Mouse (Mus musculus) gastrocnemius, adult 8-10 months (tissue): ENCODE results near the gene Ptgr2. TPM values are rescaled to one million over a fixed set of nuclear protein-coding genes. Genes with fewer than 3 reads are reported as not detected.
"Not testable (repeated sequence)": the region's sequence is repeated elsewhere in the genome, so short reads cannot be mapped to it uniquely, and the experiment has no call there.

Experiments
- DNase-seq, 2 experiments: peaks; one replicate each; pipeline ENCODE4 v3.0.0; 2022; ENCODE audit warnings: low spot score in 2 of 2
- total RNA-seq, 4 experiments: library from RNA; stranded (reverse); gene quantifications; 2 replicates each; pipeline ENCODE4 v1.2.4; 2022

Ptgr2 gene
- total RNA-seq, 4 experiments from 2014 or later = 63.8 to 69.8 (median 65.0) TPM

DNA sequence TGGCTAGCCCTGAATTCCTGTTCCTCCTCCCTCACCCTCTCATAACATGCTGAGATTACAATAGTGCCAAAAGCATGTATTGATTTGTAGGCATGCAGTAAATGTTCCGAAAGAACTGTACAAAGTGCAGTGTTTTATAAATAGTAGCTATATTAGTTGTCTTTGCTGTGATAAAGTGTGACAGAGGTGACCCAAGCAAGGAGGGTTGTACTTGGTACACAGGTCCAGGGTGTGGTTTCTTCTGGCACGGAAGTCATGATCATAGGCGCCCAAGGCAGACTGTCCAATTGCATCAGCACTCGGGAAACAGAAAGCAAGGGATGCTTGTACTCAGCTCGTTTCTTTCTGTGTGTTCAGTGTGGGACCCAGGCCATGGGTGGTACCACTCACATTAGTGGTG is 19.1 kb downstream of the Ptgr2 start:
- DNase-seq = no peak

GRCm38 (mm10) chr12:84304554-84304953 is 19.5 kb downstream of the Ptgr2 start:
- no peak for DNase-seq

DNA sequence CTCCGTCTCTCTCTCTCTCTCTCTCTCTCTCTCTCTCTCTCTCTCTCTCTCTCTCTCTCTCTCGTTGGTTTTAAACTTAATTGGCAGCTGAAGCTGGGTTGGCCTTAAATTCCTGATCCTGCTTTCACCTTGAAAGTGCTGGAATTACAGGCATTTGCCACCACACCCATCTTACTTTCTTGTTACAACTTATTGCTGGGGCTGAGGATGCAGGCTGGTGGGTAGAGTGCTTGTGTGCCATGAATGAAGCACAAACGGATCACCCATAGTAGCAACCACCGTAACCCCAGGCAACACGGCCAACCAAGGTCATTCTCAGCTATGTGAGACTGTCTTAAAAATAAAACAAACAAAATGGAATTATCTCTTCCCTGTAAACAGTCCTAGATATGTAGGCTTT is 26.3 kb downstream of the Ptgr2 start:
- no peak for DNase-seq

DNA sequence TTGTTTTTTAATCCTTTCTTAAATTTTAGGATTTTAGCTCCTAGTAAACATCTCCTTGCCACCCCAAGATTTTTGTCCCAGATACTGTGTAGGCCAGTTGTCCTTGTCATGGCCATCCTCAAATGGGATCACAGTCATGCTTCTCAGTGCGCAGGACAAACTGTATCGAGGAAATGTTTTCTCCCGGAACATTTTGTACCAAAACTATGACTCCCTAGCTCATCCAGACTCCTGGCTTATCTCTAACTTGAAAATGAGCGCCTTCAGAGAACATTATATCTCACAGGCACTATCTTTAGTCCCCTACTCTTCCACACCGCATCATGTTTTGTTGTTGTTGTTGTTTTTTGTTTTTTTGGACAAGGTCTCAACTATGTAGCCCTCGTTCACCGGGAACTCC is 31.0 kb downstream of the Ptgr2 start:
- no peak for DNase-seq

- DNase-seq = peak; percentile 69 to 77
These were observed 31.9 kb downstream of the Ptgr2 start, which contains the start of gene Zfp410 for GRCm38 (mm10) chr12:84316721-84317621. TSS of gene Zfp410 (plus strand) at chr12:84316852.

DNA sequence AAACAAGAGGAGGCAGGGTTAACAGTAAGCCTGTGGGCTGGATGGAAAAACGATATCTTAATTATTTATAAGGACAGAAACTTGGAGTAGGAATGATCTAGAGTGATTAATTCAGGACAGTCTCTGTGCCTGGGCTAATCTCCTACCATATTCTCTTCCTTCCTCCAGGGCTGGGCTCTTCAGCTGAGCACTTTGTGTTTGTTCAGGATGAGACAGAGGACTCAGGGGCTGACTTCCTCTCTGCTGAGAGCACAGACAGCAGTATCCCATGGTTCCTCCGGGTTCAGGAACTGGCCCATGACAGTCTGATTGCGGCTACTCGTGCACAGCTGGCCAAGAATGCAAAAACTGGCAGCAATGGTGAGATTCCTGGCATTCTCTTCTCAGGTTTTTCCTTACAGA is 42.1 kb downstream of the Ptgr2 start:
- DNase-seq = no peak

DNA sequence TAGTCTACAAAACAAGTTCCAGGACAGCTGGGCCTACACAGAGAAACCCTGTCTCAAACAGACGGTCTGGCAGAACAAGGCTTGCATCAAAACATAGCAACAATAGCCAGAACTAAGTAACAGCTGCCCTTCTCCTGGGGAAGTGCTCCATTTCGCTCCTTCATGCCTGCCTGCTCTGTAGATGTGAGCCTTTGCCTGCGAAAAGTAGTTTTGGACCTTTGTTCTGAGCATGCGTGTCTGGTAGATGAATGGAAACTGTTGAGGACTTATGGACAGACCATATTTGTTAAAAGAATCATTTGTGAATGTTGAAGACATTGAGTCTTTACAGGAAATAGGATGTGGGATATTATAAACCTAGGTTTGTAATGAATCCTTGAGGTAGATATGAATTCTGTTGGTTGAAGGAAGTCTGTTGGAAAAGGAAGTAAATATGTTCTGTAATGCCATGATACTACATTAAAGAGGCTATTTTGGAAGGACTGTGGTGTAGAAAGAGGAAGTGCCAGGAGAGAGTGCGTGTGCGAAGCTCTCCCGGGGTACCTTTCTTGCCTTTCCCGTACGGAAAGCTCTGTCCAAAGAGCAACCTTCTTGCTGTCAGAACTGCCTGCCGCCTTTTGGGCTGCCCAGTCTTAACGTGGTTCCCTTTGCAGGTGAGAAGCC is 52.1 kb downstream of the Ptgr2 start:
- DNase-seq = no peak

GRCm38 (mm10) chr12:84347192-84347591 is 62.2 kb downstream of the Ptgr2 start:
- no peak for DNase-seq

GRCm38 (mm10) chr12:84358699-84359098 is 73.7 kb downstream of the Ptgr2 start:
- DNase-seq = not testable (repeated sequence)

DNA sequence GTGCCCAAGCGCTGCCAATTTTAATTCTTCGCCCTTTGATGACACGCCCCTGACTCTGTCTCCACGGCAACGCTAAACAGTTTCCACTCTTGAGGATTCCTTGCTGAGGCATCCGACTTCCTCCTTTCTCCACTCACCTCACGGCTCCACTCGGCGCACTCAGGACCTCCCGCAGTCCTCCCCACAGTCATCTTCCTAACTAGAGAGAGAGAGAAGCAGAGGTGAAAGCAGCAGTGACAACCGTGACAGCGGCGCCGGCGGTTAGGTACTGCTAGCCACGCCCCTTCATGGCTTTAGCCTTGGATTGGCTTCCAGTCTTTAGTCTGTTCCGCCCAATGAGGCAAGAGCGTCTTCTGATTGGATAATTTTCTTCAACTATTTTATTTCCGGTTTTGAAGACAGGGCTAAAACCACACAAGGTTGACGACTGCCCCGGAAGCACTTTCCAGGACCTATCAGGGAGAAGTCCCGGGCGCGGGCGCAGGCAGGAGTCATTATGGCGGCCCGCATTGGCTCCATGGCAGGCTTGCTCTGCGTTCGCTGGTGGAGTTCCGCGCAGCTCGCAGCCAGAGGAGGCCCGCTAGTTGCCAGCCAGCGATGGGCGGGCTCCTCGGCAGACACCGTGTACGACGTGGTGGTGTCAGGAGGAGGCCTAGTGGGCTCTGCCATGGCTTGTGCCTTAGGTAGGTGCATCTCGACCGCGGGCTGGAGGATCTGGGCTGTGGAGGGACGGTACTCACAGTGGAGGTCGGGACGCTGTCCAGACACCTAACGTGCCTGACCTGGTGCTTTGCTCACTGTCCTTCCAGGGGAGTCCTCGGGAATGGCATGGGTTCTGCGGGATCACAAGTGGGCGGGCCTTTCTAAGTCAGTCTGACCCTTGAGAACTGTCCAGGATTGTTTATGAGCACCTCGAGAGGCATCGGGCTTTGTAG is 76.8 kb downstream of the Ptgr2 start, which contains the start of the genes Coq6 and Fam161b:
Gene Coq6, plus strand, starts transcription at position 103 of the 935 bp plus-strand sequence.
Gene Fam161b, minus strand, starts transcription at position 279 of the 935 bp plus-strand sequence.
- DNase-seq = peak; percentile 88 to 94

DNA sequence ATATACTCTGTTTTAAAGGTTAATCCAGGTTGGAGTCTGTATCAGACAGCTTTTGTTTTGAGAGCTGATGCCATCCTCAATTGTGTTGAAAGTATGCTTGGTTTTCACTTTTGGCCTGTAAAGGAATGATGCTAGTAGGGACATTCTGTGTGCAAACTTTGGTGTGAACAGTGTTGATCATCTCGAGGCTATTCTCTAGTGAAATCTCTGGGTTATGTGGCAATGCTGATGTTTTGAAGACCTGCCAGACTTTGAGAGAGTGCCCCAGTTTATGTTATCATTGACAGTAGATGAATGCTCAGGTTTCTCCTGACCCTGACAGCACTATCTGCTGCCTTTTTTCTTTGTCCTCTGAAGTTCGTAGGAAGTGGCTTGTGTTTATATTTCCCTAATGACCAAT is 77.8 kb downstream of the Ptgr2 start:
- no peak for DNase-seq

DNA sequence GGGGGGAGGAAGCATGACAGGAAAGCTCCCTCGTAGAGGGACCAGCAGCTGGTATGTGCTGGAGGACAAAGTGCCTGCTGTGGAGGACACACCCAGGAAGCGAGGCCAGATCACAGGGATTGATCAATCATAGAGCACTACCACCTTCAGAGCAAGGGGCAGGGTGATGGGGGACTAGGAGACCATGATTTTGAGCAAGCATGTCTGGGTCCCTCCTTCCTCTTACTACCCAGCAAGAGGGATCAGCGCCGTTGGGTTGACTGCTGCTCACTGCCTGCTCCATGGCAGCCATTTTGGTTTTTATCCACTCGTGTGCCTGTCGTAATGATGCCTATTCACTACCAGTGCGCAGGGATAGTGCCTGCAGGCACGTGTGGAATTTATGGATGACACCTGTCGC is 79.3 kb downstream of the Ptgr2 start:
- DNase-seq = no peak

DNA sequence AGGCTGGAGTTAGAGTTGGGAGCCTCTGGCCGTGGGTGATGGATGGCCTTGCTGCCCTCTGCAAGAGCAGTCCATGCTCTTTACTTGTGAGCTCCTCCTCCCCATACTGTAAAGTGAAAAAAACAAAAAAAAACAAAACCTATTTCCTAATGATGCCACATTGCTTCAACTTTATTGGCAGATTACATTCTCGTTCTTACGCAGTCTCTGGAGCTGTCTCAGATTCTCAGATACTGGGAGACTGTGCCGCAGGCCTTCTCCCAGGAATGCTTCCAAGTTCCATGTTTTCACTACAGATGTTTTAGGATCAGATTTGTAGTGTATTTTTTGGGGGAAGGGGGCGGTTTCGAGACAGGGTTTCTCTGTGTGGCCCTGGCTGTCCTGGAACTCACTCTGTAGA is 80.1 kb downstream of the Ptgr2 start:
- DNase-seq = no peak

Other genes with a start within 250 kb of the Ptgr2 start
- under 1 TPM in 3 of 4 experiments, not detected in 1; 0.07 to 0.16 (median 0.16) TPM for gene Acot4, start 246.9 kb upstream of the Ptgr2 start, total RNA-seq
- not detected for gene Gm49366, start 246.3 kb upstream of the Ptgr2 start, total RNA-seq
- gene Acot3, start 233.1 kb upstream of the Ptgr2 start, total RNA-seq = not detected
- gene Acot5, start 215.9 kb upstream of the Ptgr2 start, total RNA-seq = under 1 TPM in 2 of 4 experiments, not detected in 2; 0.22 TPM
- 1 to 10 TPM; 1.9 to 3.2 (median 2.3) TPM for gene Acot6, start 184.6 kb upstream of the Ptgr2 start, total RNA-seq
- gene Dnal1, start 170.9 kb upstream of the Ptgr2 start, total RNA-seq = 1 to 10 TPM; 6.0 to 8.3 (median 6.9) TPM
- under 1 TPM in 3 of 4 experiments, not detected in 1; 0.10 to 0.17 (median 0.16) TPM for gene Pnma1, start 136.7 kb upstream of the Ptgr2 start, total RNA-seq
- gene Elmsan1, start 66.4 kb upstream of the Ptgr2 start, total RNA-seq = 1 to 10 TPM; 5.7 to 9.1 (median 7.4) TPM
- gene Zfp410, start 31.6 kb downstream of the Ptgr2 start, total RNA-seq = 10 to 100 TPM; 14.2 to 18.3 (median 16.2) TPM
- gene Coq6, start 76.4 kb downstream of the Ptgr2 start, total RNA-seq = 10 to 100 TPM; 19.8 to 26.7 (median 23.8) TPM
- gene Fam161b, start 76.6 kb downstream of the Ptgr2 start, total RNA-seq = under 1 TPM; 0.43 to 0.96 (median 0.74) TPM
- gene Entpd5, start 123.8 kb downstream of the Ptgr2 start, total RNA-seq = 10 to 100 TPM; 13.0 to 18.2 (median 13.9) TPM
- gene Bbof1, start 123.8 kb downstream of the Ptgr2 start, total RNA-seq = 1 to 10 TPM; 1.2 to 2.5 (median 1.3) TPM
- gene Rnf113a2, start 132.0 kb downstream of the Ptgr2 start, total RNA-seq = 10 to 100 TPM in 2 of 4 experiments, 1 to 10 TPM in 2; 9.1 to 13.0 (median 10.4) TPM
- gene Aldh6a1, start 165.8 kb downstream of the Ptgr2 start, total RNA-seq = 100 to 1,000 TPM; 111 to 136 (median 124) TPM
- 10 to 100 TPM in 3 of 4 experiments, 1 to 10 TPM in 1; 9.7 to 11.6 (median 10.5) TPM for gene Lin52, start 166.2 kb downstream of the Ptgr2 start, total RNA-seq